Mouse (Mus musculus): ENCODE results near the gene Chp1.
"Not testable (repeated sequence)": the region's sequence is repeated elsewhere in the genome, so short reads cannot be mapped to it uniquely, and the experiment has no call there.

Chp1 gene

GRCm38 (mm10) chr2:119619002-119619401 lies 71.5 kb downstream of the Chp1 start:
- DNase-seq (ENCODE audit: low read depth in 1 of 2, low spot score in 2 of 2): not testable (repeated sequence)

- no peak for DNase-seq (ENCODE audit: low read depth in 1 of 2, low spot score in 2 of 2)
These were observed 73.8 kb downstream of the Chp1 start for GRCm38 (mm10) chr2:119621302-119621701.
